Mouse (Mus musculus): ENCODE results near the gene Pkp4. TPM values are rescaled to one million over a fixed set of nuclear protein-coding genes. Genes with fewer than 3 reads are reported as not detected.

Gene Pkp4
- polyA plus RNA-seq (2015; fragmentation: Nextera tagmentation; extraction: Ambion mirVana) = 36.5 and 40.1 TPM in 2 replicates

DNA sequence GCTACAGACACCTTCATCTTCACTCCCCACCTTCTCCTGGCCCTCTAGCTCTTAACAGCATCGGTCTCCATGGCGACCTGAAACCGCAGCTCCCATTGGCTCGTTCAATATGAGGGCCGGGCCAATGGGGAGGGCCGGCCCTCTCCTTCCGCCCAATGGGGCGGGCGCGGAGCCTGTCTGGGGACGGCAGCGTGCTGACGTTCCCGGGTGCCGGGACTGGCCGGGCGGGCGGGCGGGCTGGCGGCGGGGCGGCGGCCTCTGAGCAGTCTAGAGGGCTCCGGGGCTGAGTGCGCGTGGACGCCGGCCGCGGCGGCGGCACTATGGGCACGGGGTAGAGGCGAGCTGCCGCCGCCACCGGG, at the start of gene Pkp4, which contains the start of gene Ccdc148:
Gene Pkp4, plus strand, starts transcription at position 246 of the 359 bp plus-strand sequence.
Gene Ccdc148, minus strand, starts transcription at position 79 of the 359 bp plus-strand sequence.
- H3K4me1 ChIP-seq (replicated peaks) = peaks cover 15% of the 10 kb centered on the region
- H3K36me3 ChIP-seq = no peaks in the 10 kb centered on the region
- under 1% methylated on average over 33 of the region's 37 CpGs for WGBS
- H3K27me3 ChIP-seq = no peaks in the 10 kb centered on the region
- peak within 1 kb of the TSS; percentile 98 for H3K27ac ChIP-seq
- peak within 1 kb of the TSS; percentile 96 for H3K9ac ChIP-seq
- peak within 1 kb of the TSS; percentile 76 for H3K4me2 ChIP-seq
- ATAC-seq (replicated peaks; ENCODE audit: insufficient number of reproducible peaks, insufficient read depth, low FRiP score, low read depth) = peak; percentile 95
- no peaks in the 10 kb centered on the region for H3K9me3 ChIP-seq (replicated peaks)
- peak within 1 kb of the TSS; percentile 96 for H3K4me3 ChIP-seq

DNA sequence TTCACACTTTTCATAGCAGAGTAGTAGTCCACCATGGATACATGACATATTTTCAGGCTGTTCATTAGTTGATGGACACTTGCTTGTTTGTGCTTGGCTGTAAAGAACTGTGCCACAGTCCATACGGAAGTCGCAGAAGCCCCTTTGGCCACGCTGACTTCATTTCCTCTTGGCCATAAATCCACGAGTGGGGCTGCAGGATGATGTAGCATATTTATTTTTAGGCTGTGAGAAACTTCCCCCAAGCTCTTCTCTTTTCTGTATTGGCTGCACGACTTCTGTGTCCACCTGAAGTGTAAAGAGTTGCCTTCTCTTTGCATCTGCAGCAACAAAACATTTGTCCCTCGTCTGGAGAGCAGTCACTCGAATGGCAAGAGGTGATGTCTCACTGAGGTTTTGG, 31.6 kb upstream of the Pkp4 start:
- Histone ChIP-seq H3K4me1 (replicated peaks) (no peaks in the 10 kb centered on the region), H3K4me2 (no peak overlapping the region), H3K4me3 (no peak overlapping the region), H3K9ac (no peak overlapping the region), H3K36me3 (no peaks in the 10 kb centered on the region), H3K27me3 (no peaks in the 10 kb centered on the region), H3K9me3 (replicated peaks) (no peaks in the 10 kb centered on the region), H3K27ac (no peak overlapping the region)
- no peak for ATAC-seq (replicated peaks; ENCODE audit: insufficient number of reproducible peaks, insufficient read depth, low FRiP score, low read depth)
- 63% methylated on average over 7 of the region's 7 CpGs for WGBS

DNA sequence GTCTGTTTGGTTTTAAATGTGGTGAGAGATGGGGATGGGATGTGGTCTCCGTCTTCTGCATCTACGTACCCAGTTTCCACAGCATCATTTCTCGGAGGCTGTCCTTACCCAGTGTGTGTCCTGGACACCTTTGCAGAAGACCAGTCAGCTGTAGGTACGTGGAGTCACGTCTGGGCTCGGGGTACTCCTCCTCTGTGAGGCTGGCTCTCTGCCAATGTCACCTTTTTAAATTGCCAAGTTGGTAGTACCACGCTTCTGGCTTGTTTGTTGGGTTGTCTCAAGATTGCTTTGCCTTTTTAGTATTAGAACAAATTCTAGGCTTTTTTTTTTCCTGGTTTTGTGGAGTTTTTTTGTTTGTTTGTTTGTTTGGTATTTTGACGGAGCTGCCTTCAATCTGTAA, 30.8 kb upstream of the Pkp4 start:
- H3K4me1 ChIP-seq (replicated peaks) = no peaks in the 10 kb centered on the region
- no peak overlapping the region for H3K4me3 ChIP-seq
- H3K36me3 ChIP-seq = no peaks in the 10 kb centered on the region
- no peak overlapping the region for H3K9ac ChIP-seq
- H3K4me2 ChIP-seq = no peak overlapping the region
- no peaks in the 10 kb centered on the region for H3K27me3 ChIP-seq
- 73% methylated on average over 8 of the region's 8 CpGs for WGBS
- no peak overlapping the region for H3K27ac ChIP-seq
- H3K9me3 ChIP-seq (replicated peaks) = no peaks in the 10 kb centered on the region
- ATAC-seq (replicated peaks; ENCODE audit: insufficient number of reproducible peaks, insufficient read depth, low FRiP score, low read depth) = no peak

DNA sequence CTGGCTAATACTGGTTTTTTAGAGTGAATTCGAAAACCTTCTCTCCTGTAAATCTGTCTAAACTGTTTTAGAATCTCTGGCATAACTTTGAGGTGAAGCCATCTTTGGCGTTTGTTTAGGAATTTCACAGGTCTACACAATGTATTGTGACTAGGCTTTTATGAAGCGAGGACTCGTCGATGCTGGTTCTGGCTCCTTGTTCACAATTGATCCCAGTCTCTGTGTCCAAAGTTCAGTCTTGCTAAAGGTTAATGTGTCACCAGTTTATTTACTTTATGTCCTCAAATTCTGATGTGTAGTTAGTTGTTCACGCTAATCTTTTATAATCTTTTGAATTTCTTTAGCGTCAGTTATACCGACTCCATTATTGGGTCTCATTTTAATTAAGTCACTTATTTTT, 29.6 kb upstream of the Pkp4 start:
- 87% methylated on average over 8 of the region's 8 CpGs for WGBS
- no peaks in the 10 kb centered on the region for H3K4me1 ChIP-seq (replicated peaks)

DNA sequence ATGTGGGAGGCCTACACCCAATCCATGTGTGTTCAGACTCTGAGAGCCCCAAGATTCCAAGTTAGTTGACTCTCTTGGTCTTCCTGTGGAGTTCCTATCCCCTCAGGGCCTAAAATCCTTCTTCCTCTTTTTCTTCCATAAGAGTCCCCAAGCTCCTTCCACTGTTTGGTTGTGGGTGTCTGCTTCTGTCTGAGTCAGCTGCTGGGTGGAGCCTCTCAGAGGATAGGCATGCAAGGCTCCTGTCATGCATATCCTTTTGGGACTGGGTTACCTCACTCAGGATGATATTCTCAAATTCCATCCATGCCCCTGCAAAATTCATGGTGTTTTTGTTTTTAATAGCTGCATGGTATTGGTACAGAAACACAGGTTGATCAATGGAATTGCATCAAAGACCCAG, 5.2 kb upstream of the Pkp4 start:
- ATAC-seq (replicated peaks; ENCODE audit: insufficient number of reproducible peaks, insufficient read depth, low FRiP score, low read depth) = no peak
- Histone ChIP-seq H3K36me3 (no peaks in the 10 kb centered on the region), H3K27me3 (no peaks in the 10 kb centered on the region), H3K9ac (no peak overlapping the region), H3K27ac (no peak overlapping the region), H3K4me2 (no peak overlapping the region), H3K4me1 (replicated peaks) (peaks cover 5% of the 10 kb centered on the region), H3K9me3 (replicated peaks) (no peaks in the 10 kb centered on the region), H3K4me3 (no peak overlapping the region)

More for the DNA sequence above, 29.6 kb upstream of the Pkp4 start:
- H3K27ac ChIP-seq = no peak overlapping the region
- H3K9ac ChIP-seq = no peak overlapping the region
- no peak overlapping the region for H3K4me3 ChIP-seq
- ATAC-seq (replicated peaks; ENCODE audit: insufficient number of reproducible peaks, insufficient read depth, low FRiP score, low read depth) = no peak
- H3K4me2 ChIP-seq = no peak overlapping the region
- H3K36me3 ChIP-seq = no peaks in the 10 kb centered on the region
- no peaks in the 10 kb centered on the region for H3K27me3 ChIP-seq
- H3K9me3 ChIP-seq (replicated peaks) = no peaks in the 10 kb centered on the region

DNA sequence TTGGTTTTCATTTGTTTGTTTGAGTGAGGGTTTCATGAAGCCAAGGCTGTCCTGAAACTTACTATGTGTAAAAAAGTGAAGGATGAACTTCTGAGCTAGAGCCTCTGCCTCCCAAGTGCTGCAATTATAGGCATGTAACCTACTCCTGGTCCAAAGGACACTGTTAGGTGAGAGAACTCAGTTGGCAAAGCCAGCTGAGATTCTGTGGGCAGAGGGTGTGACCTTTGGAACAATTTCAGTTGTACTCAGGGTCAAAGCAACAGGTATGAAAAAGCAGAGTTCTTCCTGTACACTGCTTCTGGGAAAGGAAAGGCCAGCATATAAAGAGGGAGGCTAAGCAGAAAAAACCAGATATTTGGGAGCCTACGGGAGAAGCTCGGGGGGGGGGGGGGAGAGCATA, 2.5 kb upstream of the Pkp4 start:
- Histone ChIP-seq H3K9ac (no peak overlapping the region), H3K36me3 (no peaks in the 10 kb centered on the region), H3K4me3 (no peak overlapping the region), H3K27me3 (no peaks in the 10 kb centered on the region), H3K9me3 (replicated peaks) (no peaks in the 10 kb centered on the region), H3K27ac (no peak overlapping the region), H3K4me1 (replicated peaks) (peaks cover 9% of the 10 kb centered on the region), H3K4me2 (no peak overlapping the region)
- ATAC-seq (replicated peaks; ENCODE audit: insufficient number of reproducible peaks, insufficient read depth, low FRiP score, low read depth) = no peak
- 30% methylated on average over 2 of the region's 2 CpGs for WGBS

DNA sequence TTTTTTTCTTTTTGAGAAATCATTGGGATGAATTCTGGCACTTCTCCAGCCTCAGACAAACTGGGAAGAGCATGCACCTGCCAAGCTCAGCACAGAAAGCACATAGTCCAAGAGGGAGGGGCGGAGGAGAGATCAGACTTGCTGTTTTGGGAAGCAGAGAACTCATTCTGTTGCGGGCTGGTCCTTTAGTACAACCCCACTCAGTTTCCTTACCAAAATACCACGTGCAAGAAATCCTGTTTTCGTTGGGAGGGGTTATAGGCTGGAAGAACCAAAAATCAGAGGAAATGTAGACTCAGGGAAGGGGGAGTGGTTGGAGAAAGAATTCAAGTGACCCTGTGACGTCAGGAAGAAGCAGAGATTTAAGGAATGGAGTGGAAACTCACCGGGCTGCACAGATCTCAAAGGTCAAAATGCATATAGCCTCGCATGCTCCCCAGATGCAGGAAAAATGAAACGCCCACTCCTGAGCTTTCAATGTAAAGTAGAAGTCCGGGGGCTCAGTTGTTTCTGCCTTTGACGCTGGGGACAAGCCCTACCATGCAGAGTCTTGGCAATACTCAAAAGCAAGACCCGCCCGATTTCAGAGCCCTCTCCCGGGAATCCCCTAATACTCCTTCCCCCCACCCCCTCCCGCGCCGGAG, 567 bp upstream of the Pkp4 start:
- Histone ChIP-seq H3K9ac (peak overlapping the region; percentile 26), H3K27ac (peak overlapping the region; percentile 52), H3K4me3 (peak overlapping the region; percentile 96), H3K4me2 (peak overlapping the region; percentile 76), H3K27me3 (no peaks in the 10 kb centered on the region), H3K9me3 (replicated peaks) (no peaks in the 10 kb centered on the region), H3K36me3 (no peaks in the 10 kb centered on the region), H3K4me1 (replicated peaks) (peaks cover 15% of the 10 kb centered on the region)
- WGBS = 1% methylated on average over 16 of the region's 16 CpGs
- peak; percentile 24 for ATAC-seq (replicated peaks; ENCODE audit: insufficient number of reproducible peaks, insufficient read depth, low FRiP score, low read depth)

DNA sequence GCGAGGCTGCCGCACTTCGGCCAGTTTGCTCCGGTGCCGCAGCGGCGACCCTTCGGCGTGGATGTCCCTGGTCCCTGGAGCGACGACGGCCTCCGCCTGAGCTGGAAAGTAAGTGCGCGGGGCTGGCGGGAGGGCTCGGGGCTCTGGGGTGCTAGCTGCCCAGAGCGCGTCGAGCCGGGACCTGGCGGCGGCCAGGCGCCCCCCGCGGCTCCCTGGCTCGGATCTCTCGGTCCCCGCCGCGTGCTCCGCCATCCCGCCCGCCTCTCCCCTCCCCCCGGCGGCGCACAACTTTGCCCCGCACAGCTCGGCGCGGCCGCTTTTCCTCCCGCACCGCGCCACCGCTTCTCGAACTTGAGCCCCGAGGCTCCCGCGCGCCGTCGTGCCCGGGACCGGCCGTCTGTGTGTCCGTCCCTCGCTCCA, 381 bp downstream of the Pkp4 start:
- 1% methylated on average over 37 of the region's 58 CpGs for WGBS
- Histone ChIP-seq H3K9ac (peak overlapping the region; percentile 96), H3K27me3 (no peaks in the 10 kb centered on the region)

DNA sequence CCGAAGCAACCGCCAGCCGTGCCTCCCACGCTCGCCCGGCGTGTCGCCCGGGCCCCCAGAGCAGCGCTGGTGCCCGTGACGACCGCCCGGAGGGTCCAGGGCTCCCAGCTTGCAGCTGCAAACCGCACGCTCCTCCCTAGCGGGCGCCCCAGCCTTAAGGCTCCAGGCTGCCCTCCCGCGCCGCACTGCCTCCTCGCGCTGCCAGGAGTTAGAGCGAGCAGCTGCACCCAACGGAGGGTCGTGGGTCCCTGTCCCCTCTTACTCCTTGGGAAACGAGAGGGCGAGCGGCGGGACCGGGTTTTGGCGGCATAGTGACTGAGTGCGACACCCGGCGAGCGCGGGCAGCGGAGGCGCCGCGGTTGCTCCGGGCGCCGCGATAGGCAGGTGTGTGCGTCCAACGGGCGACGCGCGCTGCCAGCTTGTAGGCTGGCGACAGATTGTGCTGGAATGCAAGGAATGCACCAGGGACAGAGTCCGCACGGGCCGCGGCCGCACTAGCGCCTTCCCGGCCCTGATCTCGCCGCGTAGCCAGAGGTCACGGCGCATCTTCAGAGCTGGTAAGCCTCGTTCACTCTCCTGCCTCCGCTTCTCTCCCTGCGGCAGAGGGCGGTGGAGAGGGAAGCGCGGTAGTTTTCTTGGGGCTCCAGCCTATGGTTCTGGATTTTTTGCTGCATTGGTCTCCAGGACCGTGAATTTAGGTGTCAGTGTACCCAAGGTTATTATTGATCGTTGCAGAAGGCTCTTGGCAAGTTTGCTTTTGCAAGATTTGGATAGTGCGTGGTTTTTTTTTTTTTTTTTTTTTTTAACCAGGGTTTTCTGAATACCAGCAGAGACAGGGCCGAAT, 1.0 kb downstream of the Pkp4 start:
- H3K36me3 ChIP-seq = no peaks in the 10 kb centered on the region
- peak overlapping the region; percentile 96 for H3K4me3 ChIP-seq
- peak overlapping the region; percentile 76 for H3K4me2 ChIP-seq
- peak; percentile 67 for ATAC-seq (replicated peaks; ENCODE audit: insufficient number of reproducible peaks, insufficient read depth, low FRiP score, low read depth)
- peak overlapping the region; percentile 98 for H3K27ac ChIP-seq
- no peaks in the 10 kb centered on the region for H3K27me3 ChIP-seq
- peaks cover 15% of the 10 kb centered on the region for H3K4me1 ChIP-seq (replicated peaks)
- H3K9me3 ChIP-seq (replicated peaks) = no peaks in the 10 kb centered on the region
- peak overlapping the region; percentile 96 for H3K9ac ChIP-seq
- under 1% methylated on average over 74 of the region's 74 CpGs for WGBS

More for the DNA sequence above, 381 bp downstream of the Pkp4 start:
- Histone ChIP-seq H3K36me3 (no peaks in the 10 kb centered on the region), H3K27ac (peak overlapping the region; percentile 98), H3K4me3 (peak overlapping the region; percentile 96), H3K9me3 (replicated peaks) (no peaks in the 10 kb centered on the region), H3K4me1 (replicated peaks) (peaks cover 15% of the 10 kb centered on the region), H3K4me2 (peak overlapping the region; percentile 76)
- peak; percentile 55 for ATAC-seq (replicated peaks; ENCODE audit: insufficient number of reproducible peaks, insufficient read depth, low FRiP score, low read depth)

DNA sequence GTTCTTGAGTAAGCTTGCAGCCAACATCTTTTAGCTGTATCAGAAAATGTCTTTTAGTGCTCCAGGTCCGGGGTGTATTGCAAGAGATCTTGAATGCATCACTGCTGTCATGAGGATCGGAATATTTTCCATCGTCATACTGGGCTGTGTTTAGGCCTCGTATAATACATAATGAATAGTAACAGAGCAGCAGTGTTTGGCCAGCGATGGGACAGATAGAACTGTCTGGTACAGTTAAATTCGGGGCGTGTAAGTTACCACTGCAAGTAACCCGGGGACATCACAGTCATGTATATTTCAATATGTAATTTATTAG, 1.6 kb downstream of the Pkp4 start:
- WGBS = 15% methylated on average over 8 of the region's 8 CpGs
- ATAC-seq (replicated peaks; ENCODE audit: insufficient number of reproducible peaks, insufficient read depth, low FRiP score, low read depth) = no peak
- Histone ChIP-seq H3K9me3 (replicated peaks) (no peaks in the 10 kb centered on the region), H3K9ac (peak overlapping the region; percentile 96), H3K27me3 (no peaks in the 10 kb centered on the region), H3K4me1 (replicated peaks) (peaks cover 18% of the 10 kb centered on the region), H3K27ac (peak overlapping the region; percentile 98), H3K4me2 (peak overlapping the region; percentile 76), H3K36me3 (no peaks in the 10 kb centered on the region), H3K4me3 (peak overlapping the region; percentile 96)

DNA sequence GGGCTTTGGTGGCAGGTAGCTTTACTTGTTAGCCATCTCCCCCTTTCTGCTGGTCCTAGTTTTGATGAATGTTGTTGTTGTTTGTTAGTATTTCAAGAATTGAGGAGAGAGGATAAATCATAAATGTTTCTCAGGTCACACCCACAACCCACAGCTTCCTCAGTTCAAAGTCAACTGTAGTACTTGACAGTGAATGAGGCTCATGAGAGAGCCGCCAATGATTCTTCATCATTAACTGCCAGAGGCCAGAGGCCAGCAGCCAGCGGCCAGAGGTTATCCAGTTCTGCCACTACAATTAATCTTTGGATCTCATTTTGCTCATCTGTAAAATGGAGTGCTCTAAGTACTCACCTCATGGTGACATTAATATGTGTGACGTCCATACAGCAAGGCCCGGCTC, 6.3 kb downstream of the Pkp4 start:
- H3K27ac ChIP-seq = no peak overlapping the region
- H3K4me2 ChIP-seq = no peak overlapping the region
- 68% methylated on average over 4 of the region's 4 CpGs for WGBS
- H3K27me3 ChIP-seq = no peaks in the 10 kb centered on the region
- H3K4me1 ChIP-seq (replicated peaks) = peaks cover 39% of the 10 kb centered on the region
- H3K4me3 ChIP-seq = no peak overlapping the region
- H3K9ac ChIP-seq = no peak overlapping the region
- ATAC-seq (replicated peaks; ENCODE audit: insufficient number of reproducible peaks, insufficient read depth, low FRiP score, low read depth) = no peak
- H3K9me3 ChIP-seq (replicated peaks) = no peaks in the 10 kb centered on the region
- H3K36me3 ChIP-seq = no peaks in the 10 kb centered on the region

Measured in heart, embryonic 15.5 days (tissue).